Mouse (Mus musculus) erythroblast, embryonic 14.5 days (primary cell): ENCODE data around the gene Zglp1.

ENCODE experiments used
- GATA1 ChIP-seq: IDR thresholded peaks from 2 replicates; pipeline ENCODE4 v1.6.1; 2012; ENCODE audit warnings: low read length, inconsistent platforms, mixed read lengths
- TAL1 ChIP-seq: IDR thresholded peaks from 3 replicates; pipeline ENCODE4 v1.6.1; 2012; ENCODE audit warnings: low read length, inconsistent platforms, mixed read lengths

DNA sequence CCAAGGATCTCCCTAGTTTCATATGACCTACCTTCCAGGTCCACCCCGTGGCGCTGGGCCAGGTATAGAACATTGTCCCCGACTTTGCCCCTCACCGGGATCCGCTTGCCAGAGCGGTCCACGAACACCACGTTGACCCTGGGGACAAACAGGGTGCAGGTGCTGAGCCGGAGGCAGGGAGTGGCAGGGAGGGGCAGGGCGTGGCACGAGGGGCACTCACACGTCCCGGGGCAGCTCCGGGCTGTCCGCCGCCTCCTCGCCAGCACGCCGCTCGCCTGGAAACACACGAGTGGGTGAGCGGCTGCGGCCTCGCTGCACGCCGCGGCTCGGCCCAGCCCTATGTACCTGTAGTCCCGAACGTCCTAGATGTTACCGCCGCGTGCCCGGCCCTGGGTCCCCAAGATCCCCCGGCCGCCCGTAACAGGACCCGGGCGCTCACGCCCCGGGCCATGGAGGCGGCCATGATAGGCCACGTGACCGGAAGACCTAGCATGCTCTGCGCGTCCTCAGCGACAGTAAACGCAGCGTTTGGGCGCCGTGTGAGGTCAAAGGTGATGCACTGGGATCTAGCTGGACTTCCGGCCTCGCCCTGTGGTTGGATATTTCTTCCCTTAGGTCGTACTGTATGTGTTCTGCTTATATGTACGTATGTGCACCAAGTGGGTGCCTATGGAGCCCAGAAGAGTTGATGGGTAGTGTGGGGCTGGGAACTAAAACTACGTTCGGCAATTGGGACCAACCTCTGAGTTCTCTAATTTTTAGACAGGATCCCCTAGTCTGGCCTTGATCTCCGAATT lies 6.3 kb upstream of the Zglp1 start, which contains the start of the genes Gm49373 and Fdx1l:
- TF ChIP-seq GATA1, result no peak
- no peak for TF ChIP-seq TAL1
